Mouse (Mus musculus): ENCODE results near the gene Cd302. TPM values are rescaled to one million over a fixed set of nuclear protein-coding genes. Genes with fewer than 3 reads are reported as not detected.

Cd302 gene
- polyA plus RNA-seq, 1 experiment: 71.6 TPM

Other genes with a start within 250 kb of the Cd302 start
- 28.8 and 33.9 TPM in 2 replicates for gene Baz2b, start 74.6 kb downstream of the Cd302 start, polyA plus RNA-seq (2012; rRNA removed)
- gene March7, start 74.6 kb downstream of the Cd302 start, polyA plus RNA-seq (2012; rRNA removed): 51.1 and 57.3 TPM in 2 replicates
- gene Ly75, start 98.8 kb upstream of the Cd302 start, polyA plus RNA-seq (2012; rRNA removed): 1.1 and 1.2 TPM in 2 replicates